Mouse (Mus musculus) heart, postnatal 0 days (tissue): ENCODE measurements around the gene Ceacam16. TPM values are rescaled to one million over a fixed set of nuclear protein-coding genes. Genes with fewer than 3 reads are reported as not detected.

Experiments
- ATAC-seq: fragments of 200-750 bp; cut with Nextera tagmentation; 2 replicates; pipeline ENCODE4 v1.8.0; 2017; ENCODE audit warnings: low read depth, moderate number of reproducible peaks, moderate library complexity; ENCODE audit not compliant: insufficient read depth
- DNase-seq: peaks from one replicate; pipeline ENCODE4 v3.0.0-alpha.2; 2016; ENCODE audit warnings: low spot score
- H3K27ac ChIP-seq: fragments of 300-500 bp; sonication (generic); 2 replicates; pipeline ENCODE4 v1.5.1; 2014; ENCODE audit warnings: low read depth, mild to moderate bottlenecking
- H3K27me3 ChIP-seq: fragments of 300-500 bp; sonication (generic); 2 replicates; pipeline ENCODE4 v1.6.1; 2014; ENCODE audit warnings: low read length, mixed read lengths; ENCODE audit not compliant: control insufficient read depth, insufficient read depth
- H3K36me3 ChIP-seq: fragments of 300-500 bp; sonication (generic); replicated peaks from 2 replicates; pipeline ENCODE4 v1.6.1; 2014; ENCODE audit warnings: low read length, mixed read lengths; ENCODE audit not compliant: control insufficient read depth, insufficient read depth
- H3K4me1 ChIP-seq: fragments of 300-500 bp; sonication (generic); 2 replicates; pipeline ENCODE4 v1.6.1; 2014; ENCODE audit warnings: antibody characterized with exemption; ENCODE audit not compliant: control insufficient read depth, insufficient read depth
- H3K4me2 ChIP-seq: fragments of 300-500 bp; sonication (generic); 2 replicates; pipeline ENCODE4 v1.6.1; 2014; ENCODE audit warnings: low read depth, mild to moderate bottlenecking, low read length, moderate library complexity
- H3K4me3 ChIP-seq: fragments of 300-500 bp; sonication (generic); 2 replicates; pipeline ENCODE4 v1.5.1; 2014; ENCODE audit warnings: low read depth, low read length
- H3K9ac ChIP-seq: fragments of 300-500 bp; sonication (generic); replicated peaks from 2 replicates; pipeline ENCODE4 v1.6.1; 2014; ENCODE audit warnings: low read depth, low read length, mixed read lengths
- H3K9me3 ChIP-seq: fragments of 300-500 bp; sonication (generic); replicated peaks from 2 replicates; pipeline ENCODE4 v1.6.1; 2016; ENCODE audit warnings: low read length; ENCODE audit not compliant: control insufficient read depth
- CTCF ChIP-seq: IDR thresholded peaks from 2 replicates; pipeline ENCODE4 v1.5.1; 2016; ENCODE audit warnings: antibody characterized with exemption, control low read depth, low read depth
- EP300 ChIP-seq: IDR thresholded peaks from 2 replicates; pipeline ENCODE4 v1.6.1; 2016; ENCODE audit warnings: antibody characterized with exemption, low read depth
- WGBS: fragments of 180-500 bp; shearing (Covaris S2); extraction: QIAGEN DNeasy Blood & Tissue Kit; methylation state at CpG from one replicate; pipeline ENCODE4 v1.1.7; 2014; 5-methylcytosine and 5-hydroxymethylcytosine counted together
- polyA plus RNA-seq: library from polyadenylated mRNA; unstranded; fragments of >200 nt; fragmentation: Nextera tagmentation; extraction: Ambion mirVana; gene quantifications from 2 replicates; pipeline ENCODE4 v1.2.1, GENCODE M21; 2015
- total RNA-seq: library from RNA; depleted of rRNA; stranded (reverse); fragments of >200 nt; gene quantifications from 2 replicates; pipeline ENCODE4 v1.2.3, GENCODE M21; 2014; ENCODE audit warnings: low replicate concordance

The Ceacam16 gene
- total and polyA plus RNA-seq, 2 experiments from 2014 or later: not detected

DNA sequence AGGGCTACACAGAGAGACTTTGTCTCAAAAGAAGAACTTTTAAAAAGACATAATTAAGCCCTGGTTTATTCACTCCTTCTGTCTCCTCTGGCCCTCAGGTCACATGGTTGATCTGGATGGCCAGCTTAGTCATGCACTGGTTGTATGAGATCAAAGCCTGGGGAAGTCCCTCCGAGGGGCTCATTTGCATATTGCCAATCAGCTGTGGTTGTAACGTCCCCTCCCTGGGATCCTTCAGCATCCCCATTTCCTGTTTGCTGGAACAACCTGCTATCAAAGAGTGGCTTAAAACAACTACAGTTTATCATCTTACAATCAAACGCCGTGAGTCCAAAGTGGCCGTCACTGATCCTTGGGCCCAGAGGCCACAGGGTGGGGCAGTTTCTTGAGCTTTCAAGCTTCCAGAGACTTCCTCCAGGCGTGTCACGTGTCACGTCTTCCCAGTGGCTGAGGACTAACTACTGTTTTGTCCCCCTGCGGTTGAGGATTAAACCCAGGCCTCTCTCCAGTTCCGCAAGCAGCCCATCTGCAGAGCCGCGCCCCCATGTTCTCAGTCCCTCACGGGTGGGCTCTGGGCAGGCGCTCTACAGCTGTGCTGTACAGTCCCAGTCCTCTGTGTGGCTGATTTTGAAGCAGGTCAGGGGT, 15.8 kb upstream of the Ceacam16 start:
- H3K27me3 ChIP-seq: no peaks in the 10 kb centered on the region
- ATAC-seq (no peak), DNase-seq (no peak)
- no peaks in the 10 kb centered on the region for H3K4me1 ChIP-seq
- H3K4me3 ChIP-seq: no peak overlapping the region
- H3K9me3 ChIP-seq: no peaks in the 10 kb centered on the region
- TF ChIP-seq EP300: no peak
- no peak for TF ChIP-seq CTCF
- WGBS: 39% methylated on average over 14 of the region's 14 CpGs
- no peak overlapping the region for H3K27ac ChIP-seq
- no peaks in the 10 kb centered on the region for H3K36me3 ChIP-seq
- H3K9ac ChIP-seq: no peak overlapping the region
- no peak overlapping the region for H3K4me2 ChIP-seq

DNA sequence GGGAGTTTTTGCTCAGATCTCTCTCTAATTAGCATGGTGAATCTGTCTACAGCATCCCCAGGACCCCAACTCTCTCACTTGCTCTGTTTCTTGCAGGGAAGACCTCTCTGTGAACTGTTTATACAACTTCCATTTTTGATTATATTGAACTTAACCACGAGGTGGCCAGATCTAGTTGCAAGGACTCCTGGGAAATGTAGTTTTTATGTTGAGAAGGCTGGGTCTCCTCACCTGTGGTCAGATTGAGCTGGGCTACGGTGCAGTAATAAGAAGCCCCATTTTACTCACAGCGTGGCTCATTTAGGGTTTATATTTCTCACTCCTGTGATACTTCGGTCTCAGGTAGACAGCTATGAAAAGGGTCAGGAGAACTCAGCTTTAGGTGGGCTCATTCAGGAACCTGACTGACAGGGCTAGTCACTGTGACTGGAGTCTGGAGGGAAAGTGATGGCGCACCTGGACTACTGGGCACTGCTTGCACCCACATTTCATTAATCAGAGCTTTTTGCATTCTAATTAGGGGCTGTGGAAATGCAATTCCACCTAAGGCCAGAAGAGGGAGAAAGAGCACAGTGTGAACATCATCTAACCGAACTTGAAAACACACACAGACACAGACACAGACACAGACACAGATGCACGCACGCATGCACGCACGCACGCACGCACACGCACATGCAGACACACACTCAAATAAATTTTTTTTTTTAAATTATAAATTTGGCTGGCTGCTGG, 15.0 kb upstream of the Ceacam16 start:
- TF ChIP-seq CTCF (peak; percentile 80), EP300 (no peak)
- H3K27ac ChIP-seq: no peak overlapping the region
- H3K4me1 ChIP-seq: 0 out of 2 replicates have a peak, but pooled peaks cover 4% of the 10 kb centered on the region
- H3K9ac ChIP-seq: no peak overlapping the region
- H3K27me3 ChIP-seq: no peaks in the 10 kb centered on the region
- no peaks in the 10 kb centered on the region for H3K9me3 ChIP-seq
- 33% methylated on average over 13 of the region's 13 CpGs for WGBS
- H3K4me3 ChIP-seq: no peak overlapping the region
- peak; percentile 39; the same call in 1 of the 2 replicates for ATAC-seq
- no peak overlapping the region for H3K4me2 ChIP-seq
- peak; percentile 33 for DNase-seq
- H3K36me3 ChIP-seq: no peaks in the 10 kb centered on the region

DNA sequence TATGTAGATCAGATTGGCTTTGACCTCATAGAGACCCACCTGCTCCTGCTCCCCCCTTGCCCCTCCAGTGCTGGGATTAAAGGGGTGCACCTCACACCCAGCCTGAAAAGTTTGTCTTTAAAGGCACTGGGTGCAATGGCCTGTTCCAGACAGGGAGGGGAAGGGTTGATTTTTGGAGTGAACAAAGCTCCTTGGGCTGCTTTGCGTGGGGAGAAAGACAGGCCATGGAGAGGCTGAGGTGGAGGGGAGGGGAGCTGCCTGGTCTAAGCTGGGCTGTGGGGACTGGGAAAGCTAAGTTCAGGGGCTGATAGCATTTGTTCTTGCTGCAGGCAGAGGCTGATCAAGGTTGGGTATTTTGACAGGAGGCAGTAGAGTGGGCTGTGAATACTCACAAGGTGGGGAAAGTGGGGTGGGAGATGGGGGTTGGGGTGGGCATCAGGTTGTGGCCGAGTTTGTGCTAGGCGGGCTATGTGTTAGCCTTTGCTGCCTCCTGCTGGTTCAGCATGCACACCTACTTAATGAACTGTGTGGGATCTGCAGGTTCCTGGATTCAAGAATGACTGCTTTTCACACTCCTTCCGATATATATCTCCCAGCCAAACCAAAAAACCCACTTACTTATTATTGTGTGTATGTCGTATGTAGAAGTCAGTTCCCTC, 11.0 kb upstream of the Ceacam16 start:
- DNase-seq (no peak), ATAC-seq (peak; percentile 31; the same call in 1 of the 2 replicates)
- Histone ChIP-seq H3K4me3 (no peak overlapping the region), H3K36me3 (no peaks in the 10 kb centered on the region), H3K4me1 (0 out of 2 replicates have a peak, but pooled peaks cover 6% of the 10 kb centered on the region), H3K9ac (no peak overlapping the region), H3K9me3 (no peaks in the 10 kb centered on the region), H3K4me2 (no peak overlapping the region), H3K27ac (no peak overlapping the region), H3K27me3 (no peaks in the 10 kb centered on the region)
- TF ChIP-seq CTCF: peak; percentile 56
- no peak for TF ChIP-seq EP300
- WGBS: 23% methylated on average over 5 of the region's 5 CpGs

DNA sequence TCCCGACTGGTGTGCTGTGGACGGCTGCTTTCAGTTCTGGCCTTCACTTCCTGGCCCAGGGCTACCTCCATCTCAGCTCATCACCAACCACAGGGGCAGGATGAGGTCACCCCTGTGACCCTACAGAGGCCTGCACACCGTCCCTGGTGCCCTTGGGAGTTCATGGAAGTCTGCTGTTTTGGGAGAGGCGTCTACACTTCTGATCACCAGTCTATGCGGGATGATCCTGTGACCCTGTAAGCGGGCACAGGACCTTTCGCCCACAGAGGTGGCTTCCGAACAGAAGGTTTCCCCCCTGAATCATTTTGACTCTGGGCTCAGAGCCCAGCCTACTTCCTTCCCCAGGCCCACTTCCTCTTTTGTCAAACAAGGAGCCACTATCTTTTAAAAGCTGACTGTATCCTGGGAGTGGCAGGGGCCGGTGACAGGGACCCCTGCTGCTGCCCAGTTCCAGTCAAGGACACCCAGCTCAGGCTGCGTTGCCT, 10.1 kb upstream of the Ceacam16 start:
- Histone ChIP-seq H3K36me3 (no peaks in the 10 kb centered on the region), H3K4me2 (no peak overlapping the region), H3K9ac (no peak overlapping the region), H3K4me3 (no peak overlapping the region), H3K4me1 (peaks cover 10% of the 10 kb centered on the region; the same call in 1 of the 2 replicates), H3K27ac (peak overlapping the region; percentile 35), H3K9me3 (no peaks in the 10 kb centered on the region), H3K27me3 (no peaks in the 10 kb centered on the region)
- TF ChIP-seq CTCF: no peak
- DNase-seq: no peak
- no peak for ATAC-seq
- WGBS: 47% methylated on average over 10 of the region's 10 CpGs

DNA sequence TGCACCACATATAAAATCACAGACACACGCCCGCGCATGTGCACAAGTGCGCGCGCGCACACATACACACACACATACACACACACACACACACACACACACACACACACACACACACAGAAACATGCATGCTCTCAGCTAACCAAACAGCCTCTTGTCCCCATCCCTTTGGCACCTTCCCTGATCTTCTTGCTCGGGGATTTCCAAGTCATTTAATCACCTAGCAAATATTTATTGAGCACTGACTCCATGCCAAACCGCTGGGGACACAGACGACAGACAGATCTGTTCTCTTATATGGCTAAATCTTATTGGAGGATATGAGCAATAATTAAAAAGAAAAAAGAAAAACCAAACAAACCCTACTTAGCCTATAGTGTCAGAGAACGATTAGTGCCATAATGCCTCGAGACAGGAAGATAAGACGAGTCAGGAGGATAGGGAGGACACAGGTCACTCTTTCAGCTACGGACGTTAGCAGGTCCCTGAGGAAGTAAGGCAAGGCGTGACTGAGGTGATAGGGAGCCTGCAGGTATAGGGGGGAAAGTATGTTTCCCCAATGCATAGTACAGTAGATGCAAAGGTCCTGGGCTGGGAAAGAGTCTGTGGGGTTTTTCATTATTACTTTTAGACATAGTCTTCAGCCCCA, 6.8 kb upstream of the Ceacam16 start:
- WGBS: 76% methylated on average over 16 of the region's 16 CpGs
- DNase-seq: no peak
- H3K4me1 ChIP-seq: peaks cover 14% of the 10 kb centered on the region; the same call in 1 of the 2 replicates
- H3K36me3 ChIP-seq: no peaks in the 10 kb centered on the region
- H3K9ac ChIP-seq: no peak overlapping the region
- no peak for TF ChIP-seq EP300
- TF ChIP-seq CTCF: no peak
- no peaks in the 10 kb centered on the region for H3K9me3 ChIP-seq
- no peak overlapping the region for H3K4me2 ChIP-seq
- no peak overlapping the region for H3K4me3 ChIP-seq
- no peak overlapping the region for H3K27ac ChIP-seq
- no peaks in the 10 kb centered on the region for H3K27me3 ChIP-seq
- no peak for ATAC-seq
